Mouse (Mus musculus): Measurements from ENCODE around the gene Rps5.
A peak's percentile ranks its signal among the peaks of the same experiment; 100 is the strongest.
"Not testable (repeated sequence)": the region's sequence is repeated elsewhere in the genome, so short reads cannot be mapped to it uniquely, and the experiment has no call there.

Gene Rps5

DNA sequence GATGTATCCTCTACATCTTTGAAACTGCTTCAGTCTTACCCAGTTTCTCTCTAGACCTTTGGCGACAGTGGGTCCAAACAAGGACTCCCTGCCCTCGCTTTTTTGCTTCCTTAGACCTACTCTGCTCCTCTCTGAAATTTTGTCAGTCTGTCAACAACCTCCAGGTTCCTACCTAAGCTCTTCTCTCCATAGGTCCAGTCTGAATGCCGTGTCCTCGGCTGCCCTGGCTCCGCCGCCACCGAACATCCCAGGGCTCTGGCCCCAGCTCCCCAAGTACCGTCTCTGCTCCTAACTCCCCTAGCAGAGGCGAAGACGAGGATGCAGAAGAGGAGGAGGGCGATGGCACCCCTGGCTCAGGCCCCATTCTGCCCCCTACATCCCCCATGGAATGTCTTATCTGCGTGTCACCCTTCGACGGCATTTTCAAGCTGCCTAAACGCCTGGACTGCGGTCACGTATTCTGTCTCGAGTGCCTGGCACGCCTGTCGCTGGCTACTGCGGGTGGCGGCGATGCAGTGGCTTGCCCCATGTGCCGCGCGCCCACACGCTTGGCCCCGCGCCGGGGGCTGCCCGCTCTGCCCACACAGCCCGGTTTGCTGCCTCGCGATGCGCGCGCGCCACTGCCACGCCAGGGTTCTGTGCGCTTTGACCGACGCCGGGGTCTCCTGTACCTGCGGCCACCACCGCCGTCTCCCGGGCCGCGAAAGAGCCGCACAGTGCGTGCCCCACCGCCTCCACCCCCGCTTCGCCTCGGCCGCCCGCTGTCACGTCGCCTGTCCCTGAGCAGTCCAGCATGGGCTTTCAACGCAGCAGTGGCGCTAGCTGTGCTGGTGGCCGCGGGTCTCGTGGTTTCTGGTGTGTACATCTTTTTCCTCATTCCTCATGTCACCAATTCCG, 5.9 kb downstream of the Rps5 start:
- DNase-seq (ENCODE audit: low read depth, low spot score) = no peak

DNA sequence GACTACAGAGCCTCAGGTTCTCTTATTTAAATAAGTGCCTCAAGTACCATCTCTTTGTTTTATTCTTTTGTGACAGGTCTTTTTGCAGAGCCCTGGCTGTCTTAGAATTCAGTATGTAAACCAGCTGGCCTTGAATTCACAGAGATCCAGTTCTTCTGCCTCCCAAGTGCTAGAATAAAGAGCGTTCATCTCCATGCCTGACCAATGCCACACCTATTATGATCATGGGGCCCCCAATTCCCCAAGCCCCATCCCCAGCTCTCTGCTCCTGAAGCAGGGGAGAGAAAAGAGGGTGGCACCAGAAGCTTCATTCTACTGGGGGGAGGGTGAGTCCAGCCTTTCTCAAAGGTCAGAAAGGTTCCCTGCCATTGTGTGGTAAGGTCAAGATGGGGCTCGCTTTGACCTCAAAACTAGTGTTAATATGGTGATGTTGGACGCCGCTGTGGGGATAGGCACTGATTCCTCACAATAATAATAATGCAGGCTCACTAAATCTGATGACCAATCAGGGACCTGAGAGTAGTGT, 11.6 kb downstream of the Rps5 start:
- DNase-seq (ENCODE audit: low read depth, low spot score) = no peak

DNA sequence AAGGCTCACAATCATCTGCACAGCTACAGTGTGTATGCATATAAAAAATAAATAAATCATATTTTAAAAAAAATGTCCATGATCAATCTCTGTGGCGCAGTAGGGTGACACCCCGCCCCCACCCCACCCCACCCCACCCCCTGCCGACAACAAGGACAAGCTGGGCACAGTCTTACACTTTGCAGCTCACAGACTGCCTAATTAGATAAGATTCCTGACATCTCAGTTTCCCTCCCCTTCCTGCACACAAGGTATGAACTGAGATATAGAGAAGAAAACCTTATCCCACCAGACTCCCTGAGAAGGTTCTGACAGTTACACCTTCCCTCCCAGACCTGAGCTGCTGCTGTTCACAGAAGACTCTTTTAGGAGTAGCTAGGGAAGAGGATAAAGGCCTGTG, 12.7 kb downstream of the Rps5 start:
- no peak for DNase-seq (ENCODE audit: low read depth, low spot score)

DNA sequence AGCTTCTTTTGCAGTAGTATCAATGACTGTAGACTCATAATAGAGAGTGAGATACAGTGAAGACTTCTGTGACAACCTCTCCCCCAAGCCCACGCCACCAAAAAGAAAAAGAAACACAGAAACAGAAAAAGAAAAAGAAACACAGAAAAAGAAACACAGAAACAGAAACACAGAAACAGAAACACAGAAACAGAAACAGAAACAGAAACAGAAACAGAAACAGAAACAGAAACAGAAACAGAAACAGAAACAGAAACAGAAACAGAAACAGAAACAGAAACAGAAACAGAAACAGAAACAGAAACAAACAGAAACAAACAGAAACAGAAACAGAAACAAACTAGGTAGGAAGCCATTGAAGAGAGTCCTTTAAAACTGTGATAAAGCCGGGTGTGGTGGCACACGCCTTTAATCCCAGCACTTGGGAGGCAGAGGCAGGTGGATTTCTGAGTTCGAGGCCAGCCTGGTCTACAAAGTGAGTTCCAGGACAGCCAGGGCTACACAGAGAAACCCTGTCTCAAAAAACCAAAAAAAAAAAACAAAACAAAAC, 15.2 kb downstream of the Rps5 start:
- DNase-seq (ENCODE audit: low read depth, low spot score) = not testable (repeated sequence)

DNA sequence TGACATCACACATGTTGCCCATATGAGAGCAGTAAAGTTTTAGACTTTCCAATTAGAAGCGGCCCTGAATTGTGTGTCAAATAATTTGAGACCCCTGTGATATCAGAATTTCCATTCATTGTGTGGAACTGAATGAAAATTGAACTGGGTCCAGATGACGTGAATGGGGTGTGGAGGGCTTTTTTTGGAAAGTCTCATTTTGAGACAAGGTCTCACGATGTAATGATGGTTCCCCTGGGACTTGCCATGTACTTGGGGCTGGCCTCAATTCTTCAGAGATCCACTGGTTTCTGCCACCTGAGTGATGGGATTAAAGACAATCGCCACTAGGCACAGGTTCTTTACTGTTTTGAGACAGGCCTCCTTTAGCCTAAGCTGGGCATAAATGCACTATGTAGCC, 18.5 kb downstream of the Rps5 start:
- no peak for DNase-seq (ENCODE audit: low read depth, low spot score)

DNA sequence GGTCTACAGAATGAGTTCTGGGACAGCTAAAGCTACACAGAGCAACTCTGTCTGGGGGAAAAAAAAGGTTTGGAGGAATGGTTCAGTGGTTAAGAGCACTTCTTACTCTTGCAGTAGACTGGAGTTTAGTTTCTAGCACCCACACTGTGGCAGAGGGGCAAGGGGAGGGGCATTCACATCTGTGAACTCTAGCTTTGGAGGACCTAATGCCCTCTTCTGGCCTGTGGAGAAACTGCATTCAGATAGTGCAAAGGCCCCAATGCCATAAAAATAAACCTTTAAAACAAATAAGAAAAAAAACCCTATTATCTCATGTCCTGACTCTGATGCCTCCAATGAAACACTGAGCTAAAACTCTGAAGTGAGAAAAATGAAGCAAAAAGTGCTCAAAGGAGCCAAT, 21.4 kb downstream of the Rps5 start:
- peak; percentile 73 for DNase-seq (ENCODE audit: low read depth, low spot score)

DNA sequence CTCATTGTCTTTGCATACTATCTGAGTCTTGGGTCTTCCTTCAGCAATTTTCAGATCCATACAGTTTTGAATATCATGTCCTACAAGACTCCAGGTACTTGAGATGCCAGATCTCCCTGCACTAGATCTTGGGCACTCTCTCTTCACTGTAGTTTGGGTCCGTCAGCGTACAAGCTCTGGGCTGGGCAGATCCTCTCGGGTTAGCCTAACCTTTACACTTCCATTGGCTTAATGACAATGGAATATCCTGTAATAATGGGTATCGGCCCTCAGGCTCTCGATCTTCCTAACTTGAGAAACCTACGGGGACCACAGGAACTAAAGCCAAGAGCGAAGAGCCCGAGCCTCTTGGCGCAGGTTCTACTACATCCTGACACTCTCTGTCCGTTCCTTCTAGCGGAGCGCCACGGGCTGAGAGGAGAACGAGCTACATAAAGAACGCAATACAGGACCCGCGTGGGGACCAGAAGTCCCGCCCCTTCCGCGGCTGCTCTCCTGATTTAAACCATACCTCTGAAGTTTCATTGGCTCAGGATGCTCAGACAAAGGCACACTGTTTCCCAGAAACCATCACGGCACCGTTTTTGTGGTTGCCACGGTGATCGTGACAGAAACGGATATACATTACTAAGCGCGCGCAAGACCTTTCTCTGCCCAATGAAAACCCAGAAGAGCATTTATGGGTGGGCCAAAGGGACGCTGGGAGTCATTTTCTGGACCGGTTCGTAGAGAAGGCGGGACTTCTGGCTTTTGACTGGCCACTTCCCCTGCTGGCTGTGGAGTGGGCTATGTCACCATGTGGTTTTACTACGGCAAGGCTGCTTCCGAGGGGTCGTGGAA, 27.2 kb downstream of the Rps5 start:
- DNase-seq (ENCODE audit: low read depth, low spot score) = peak; percentile 98

DNA sequence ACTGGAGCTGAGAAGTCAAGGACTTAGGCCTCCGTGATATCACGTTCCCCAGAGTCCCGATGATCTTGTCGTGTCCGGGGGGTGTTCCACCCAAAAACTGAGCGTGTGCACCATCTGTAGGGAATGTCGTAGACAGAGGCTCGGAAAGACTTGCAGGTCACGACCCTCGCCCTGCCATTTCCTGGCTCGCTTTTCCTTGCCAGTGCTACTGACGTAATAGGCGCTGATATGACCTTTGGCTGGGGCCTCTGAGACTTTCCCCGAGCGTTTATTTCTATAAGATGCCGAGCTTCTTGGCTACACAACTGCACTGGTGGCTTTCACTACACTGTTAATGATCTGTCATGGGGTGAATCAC, 27.8 kb downstream of the Rps5 start:
- DNase-seq (ENCODE audit: low read depth, low spot score) = peak; percentile 78

DNA sequence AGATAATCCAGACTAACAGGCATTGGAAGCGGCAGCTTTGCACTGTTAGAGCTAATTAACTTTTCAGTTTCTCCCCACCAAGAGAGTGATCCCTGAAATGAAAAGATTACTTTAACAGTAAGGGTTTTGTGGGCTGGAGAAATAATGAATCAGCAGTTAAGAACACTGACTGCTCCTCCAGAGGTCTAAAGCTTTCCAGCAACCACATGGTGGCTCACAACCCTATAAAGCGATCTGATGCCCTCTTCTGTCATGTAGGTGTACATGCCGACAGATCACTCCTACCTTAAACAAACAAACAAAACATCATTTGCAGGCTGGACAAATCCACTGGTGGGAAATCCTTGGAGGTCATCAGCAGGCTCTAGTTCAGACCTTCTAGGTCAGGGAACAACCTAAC, 32.8 kb downstream of the Rps5 start:
- peak; percentile 27 for DNase-seq (ENCODE audit: low read depth, low spot score)

DNA sequence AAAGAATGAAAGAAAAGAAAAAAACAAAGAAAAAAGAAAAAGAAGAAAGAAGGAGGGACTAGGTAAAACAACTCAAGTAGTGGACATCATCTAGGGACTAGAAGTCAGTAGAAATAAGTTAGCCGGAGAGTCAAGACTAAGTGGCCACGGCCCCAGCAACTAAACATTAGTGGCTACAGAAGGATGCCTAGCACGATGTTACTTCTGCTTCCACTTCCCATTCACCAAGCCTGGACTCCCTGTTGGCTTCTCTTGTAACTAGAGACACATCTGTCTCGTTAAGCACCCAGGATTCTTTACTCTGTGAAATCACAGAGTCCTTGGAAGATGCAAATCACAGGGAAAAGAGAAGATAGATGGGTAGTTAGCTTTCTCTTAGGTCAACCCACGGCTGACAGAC, 35.4 kb downstream of the Rps5 start:
- DNase-seq (ENCODE audit: low read depth, low spot score) = no peak

DNA sequence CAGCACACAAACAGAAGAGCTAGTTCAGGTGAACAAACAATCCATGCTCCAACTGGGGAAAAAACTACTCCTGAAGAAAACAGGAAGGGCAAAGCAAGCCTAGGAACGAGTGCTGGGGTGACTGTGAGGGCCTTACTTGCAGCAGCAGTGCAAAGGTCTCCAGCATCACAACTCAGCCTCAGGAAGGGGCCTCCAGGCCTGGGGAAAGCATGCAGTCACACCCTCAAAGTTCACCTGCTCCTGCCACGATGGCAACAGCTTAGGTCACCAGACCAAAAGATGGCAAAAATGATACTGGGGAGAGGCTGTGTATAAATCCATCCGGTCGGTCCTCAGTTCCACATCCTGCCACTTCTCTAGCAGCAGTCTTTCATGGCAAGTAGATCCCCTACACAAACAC, 36.9 kb downstream of the Rps5 start:
- DNase-seq (ENCODE audit: low read depth, low spot score) = no peak

DNA sequence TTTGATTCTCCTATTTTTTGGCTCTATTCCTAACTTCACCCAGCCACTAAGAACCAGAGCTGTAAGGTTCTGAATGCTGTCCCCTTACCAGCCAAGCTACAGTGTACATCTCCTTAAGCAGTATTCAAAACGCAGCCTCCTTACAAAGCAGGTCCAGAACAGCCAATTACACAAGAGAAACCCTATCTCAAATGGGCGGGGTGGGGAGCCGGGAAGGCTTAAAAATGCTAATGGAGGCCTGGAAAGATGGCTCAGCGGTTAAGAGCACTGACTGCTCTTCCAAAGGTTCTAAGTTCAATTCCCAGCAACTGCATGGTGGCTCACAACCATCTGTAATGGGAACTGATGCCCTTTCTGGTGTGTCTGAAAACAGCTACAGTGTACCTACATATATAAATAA, 37.6 kb downstream of the Rps5 start:
- DNase-seq (ENCODE audit: low read depth, low spot score) = no peak

DNA sequence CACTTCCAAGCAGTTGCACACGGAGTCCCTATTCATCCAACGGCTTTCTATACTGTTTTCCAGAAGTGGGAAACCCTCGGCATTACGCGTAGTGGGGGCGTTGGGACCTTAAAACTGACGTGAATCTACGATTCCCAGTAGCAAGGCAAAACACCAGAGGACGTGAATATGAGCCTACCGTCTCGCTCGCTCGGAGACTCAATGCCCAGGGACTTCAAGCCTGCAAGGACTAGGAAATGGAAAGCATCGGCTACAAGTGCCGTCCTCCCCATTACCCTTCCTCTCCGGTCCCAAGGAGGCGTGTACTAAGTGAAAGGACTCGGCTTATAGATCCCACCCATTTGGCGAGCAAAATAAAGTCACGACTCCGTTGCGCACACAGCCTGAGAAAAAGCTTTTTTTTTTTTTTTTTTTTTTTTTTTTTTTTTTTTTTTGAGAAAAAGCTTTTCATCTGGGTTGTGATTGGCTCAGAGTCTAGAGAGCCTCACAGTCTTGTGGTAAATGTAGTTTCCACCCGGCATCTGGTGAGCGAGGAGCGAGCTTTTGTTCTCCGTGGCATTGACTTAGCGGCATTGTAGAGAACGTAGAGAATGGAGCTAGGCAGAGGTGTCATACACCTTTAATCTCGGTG, 39.5 kb downstream of the Rps5 start:
- peak; percentile 87 for DNase-seq (ENCODE audit: low read depth, low spot score)

DNA sequence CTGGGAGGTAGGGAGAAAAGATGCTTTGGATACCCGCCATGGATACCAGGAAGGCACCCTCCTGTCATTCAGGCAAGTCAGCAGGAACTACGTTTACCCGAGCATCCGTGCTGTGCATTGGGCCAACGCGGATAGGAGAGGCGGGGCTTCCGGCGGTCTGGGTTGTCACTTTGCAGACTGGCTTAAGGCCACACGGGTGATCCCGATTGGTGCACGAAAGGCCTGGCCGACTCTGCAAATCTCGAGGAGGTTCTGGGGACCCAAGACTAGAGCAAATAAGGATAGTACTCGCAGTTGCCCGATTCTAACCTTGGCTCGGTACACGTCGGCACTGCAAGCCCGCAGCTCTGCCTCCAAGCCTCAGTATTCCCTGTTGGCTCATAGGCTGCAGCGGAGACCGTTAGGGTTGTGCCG, 43.6 kb downstream of the Rps5 start, which contains the start of gene Zfp324:
TSS of gene Zfp324 (plus strand) at position 161 of the 414 bp plus-strand sequence.
- DNase-seq (ENCODE audit: low read depth, low spot score) = peak; percentile 92

DNA sequence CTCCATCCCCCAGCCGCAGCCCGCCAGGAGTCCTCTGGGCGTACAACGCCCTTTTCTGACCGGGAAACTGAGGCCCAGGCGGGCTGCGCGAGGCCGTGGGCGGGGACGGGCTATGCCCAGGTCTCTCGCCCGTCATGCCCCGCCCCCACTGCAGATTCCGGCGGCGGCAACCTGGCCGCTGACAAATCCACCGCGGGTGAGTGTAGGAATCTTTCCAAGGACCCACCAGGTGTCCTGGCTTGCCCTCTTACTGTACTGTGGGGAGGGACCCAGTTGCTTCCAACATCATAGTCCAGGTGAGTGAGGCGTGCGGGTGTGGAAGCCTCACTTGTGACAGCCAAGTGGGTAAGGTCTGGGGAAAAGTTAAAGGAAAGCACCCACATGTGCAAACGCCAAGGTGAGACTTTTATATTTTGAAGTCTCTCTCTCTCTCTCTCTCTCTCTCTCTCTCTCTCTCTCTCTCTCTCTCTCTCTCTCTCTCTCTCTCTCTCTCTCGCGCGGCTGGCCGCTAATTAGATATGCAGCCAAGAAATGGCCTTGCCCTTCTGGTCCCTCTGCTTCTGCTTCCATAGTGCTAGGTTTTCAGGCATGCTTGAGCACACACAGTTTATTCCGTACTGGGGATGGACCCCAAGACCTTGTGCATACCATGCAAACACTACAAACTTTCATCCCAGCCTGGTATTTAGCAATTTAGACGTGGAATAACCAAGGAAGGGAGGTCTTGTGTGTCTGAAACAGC, 44.2 kb downstream of the Rps5 start:
- peak; percentile 73 for DNase-seq (ENCODE audit: low read depth, low spot score)

DNA sequence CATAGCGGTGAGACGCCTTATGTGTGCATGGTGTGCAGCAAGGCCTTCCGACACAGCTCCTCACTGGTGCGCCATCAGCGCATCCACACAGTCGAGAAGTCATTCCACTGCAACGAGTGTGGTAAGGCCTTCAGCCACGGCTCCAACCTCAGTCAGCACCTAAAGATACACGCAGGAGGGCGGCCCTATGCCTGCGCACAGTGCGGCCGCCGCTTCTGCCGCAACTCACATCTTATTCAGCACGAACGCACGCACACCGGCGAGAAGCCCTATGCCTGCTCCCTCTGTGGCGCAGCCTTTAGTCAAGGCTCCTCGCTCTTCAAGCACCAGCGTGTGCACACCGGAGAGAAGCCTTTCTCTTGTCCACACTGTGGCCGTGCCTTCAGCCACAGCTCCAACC, 48.8 kb downstream of the Rps5 start:
- DNase-seq (ENCODE audit: low read depth, low spot score) = no peak
